Mouse (Mus musculus) liver, embryonic 14.5 days (tissue): Measurements from ENCODE around the gene Cep68. TPM values are rescaled to one million over a fixed set of nuclear protein-coding genes. Genes with fewer than 3 reads are reported as not detected.

ENCODE experiments used
- ATAC-seq: fragments of 200-750 bp; cut with Nextera tagmentation; 2 replicates; pipeline ENCODE4 v1.8.0; 2017; ENCODE audit warnings: moderate number of reproducible peaks, mild to moderate bottlenecking, moderate library complexity; ENCODE audit not compliant: insufficient read depth
- DNase-seq, 3 experiments: peaks; one replicate each; pipeline ENCODE4 v3.0.0-alpha.2; 2012 to 2013; ENCODE audit warnings: low read depth in 3 of 3, low spot score in 3 of 3
- H3K27ac ChIP-seq: fragments of 300-500 bp; sonication (generic); 2 replicates; pipeline ENCODE4 v1.5.1; 2014; ENCODE audit warnings: moderate library complexity, mild to moderate bottlenecking, control low read depth, inconsistent platforms
- H3K27me3 ChIP-seq: fragments of 300-500 bp; sonication (generic); 2 replicates; pipeline ENCODE4 v1.6.1; 2014; ENCODE audit warnings: mild to moderate bottlenecking, low read length, moderate library complexity; ENCODE audit not compliant: control insufficient read depth, insufficient read depth
- H3K36me3 ChIP-seq: fragments of 300-500 bp; sonication (generic); replicated peaks from 2 replicates; pipeline ENCODE4 v1.6.1; 2014; ENCODE audit warnings: low read depth; ENCODE audit not compliant: control insufficient read depth, insufficient read depth
- H3K4me1 ChIP-seq, 2 experiments: fragments of 200-500 bp in 1 of 2; fragments of 300-500 bp in 1 of 2; sonication (generic) in 1 of 2; replicated peaks; 2 replicates each; pipeline ENCODE4 v1.6.1; 2012 to 2014; ENCODE audit warnings: antibody characterized with exemption in 1 of 2, inconsistent platforms in 1 of 2, low read length in 1 of 2; ENCODE audit not compliant: control insufficient read depth in 2 of 2, insufficient read depth in 2 of 2
- H3K4me2 ChIP-seq: fragments of 300-500 bp; sonication (generic); 2 replicates; pipeline ENCODE4 v1.6.1; 2014; ENCODE audit warnings: low read depth, mild to moderate bottlenecking, control low read depth, moderate library complexity
- H3K4me3 ChIP-seq, 2 experiments: fragments of 200-500 bp in 1 of 2; fragments of 300-500 bp in 1 of 2; sonication (generic) in 1 of 2; 2 replicates each; pipeline ENCODE4 v1.5.1; 2012 to 2014; ENCODE audit warnings: low read depth in 2 of 2, low read length in 2 of 2, mild to moderate bottlenecking in 2 of 2, control low read depth in 1 of 2, inconsistent platforms in 1 of 2, moderate library complexity in 1 of 2; ENCODE audit not compliant: insufficient read depth in 1 of 2
- H3K9ac ChIP-seq: fragments of 300-500 bp; sonication (generic); replicated peaks from 2 replicates; pipeline ENCODE4 v1.6.1; 2014; ENCODE audit warnings: mild to moderate bottlenecking, control low read depth, moderate library complexity
- H3K9me3 ChIP-seq: fragments of 300-500 bp; sonication (generic); 2 replicates; pipeline ENCODE4 v1.6.1; 2016; ENCODE audit warnings: low read length, mixed read lengths; ENCODE audit not compliant: control insufficient read depth
- CTCF ChIP-seq: IDR thresholded peaks from 2 replicates; pipeline ENCODE4 v1.5.1; 2016; ENCODE audit warnings: antibody characterized with exemption, low read depth, control low read depth
- EP300 ChIP-seq: IDR thresholded peaks from 2 replicates; pipeline ENCODE4 v1.6.1; 2016; ENCODE audit warnings: antibody characterized with exemption, low read depth
- WGBS: fragments of 180-500 bp; shearing (Covaris S2); extraction: QIAGEN DNeasy Blood & Tissue Kit; methylation state at CpG from one replicate; pipeline ENCODE4 v1.1.7; 2014; ENCODE audit not compliant: insufficient replicate concordance; 5-methylcytosine and 5-hydroxymethylcytosine counted together
- polyA plus RNA-seq, 2 experiments: library from polyadenylated mRNA; depleted of rRNA in 1 of 2; stranded (reverse) in 1 of 2; unstranded in 1 of 2; fragments of >200 nt; fragmentation: Nextera tagmentation in 1 of 2; extraction: Ambion mirVana in 1 of 2; gene quantifications; 2 replicates each; pipeline versions ENCODE4 v1.2.1 to v1.2.3; 2012 to 2014

The Cep68 gene
- polyA plus RNA-seq (2012; rRNA removed) (4.5 TPM in 2 replicates), polyA plus RNA-seq (2014; fragmentation: Nextera tagmentation; extraction: Ambion mirVana) (4.8 and 5.7 TPM in 2 replicates)

- Histone ChIP-seq H3K4me1 (peaks cover 5 to 10% of the 10 kb centered on the region in 2 experiments), H3K9me3 (no peaks in the 10 kb centered on the region), H3K36me3 (no peaks in the 10 kb centered on the region), H3K4me3 (peak within 1 kb of the TSS; percentile 82 to 93), H3K4me2 (peak within 1 kb of the TSS; percentile 100), H3K27me3 (no peaks in the 10 kb centered on the region), H3K27ac (peak within 1 kb of the TSS; percentile 28; the same call in 1 of the 2 replicates), H3K9ac (peak within 1 kb of the TSS; percentile 87)
- DNase-seq (peak; percentile 91 to 93 (median 93)), ATAC-seq (peak; percentile 98)
- peak; percentile 15; the same call in 1 of the 2 replicates for TF ChIP-seq CTCF
- no peak for TF ChIP-seq EP300
- WGBS: under 1% methylated on average over 57 of the region's 59 CpGs
These were observed at the start of gene Cep68 for GRCm38 (mm10) chr11:20249296-20250110. Gene Cep68 (minus strand): TSS chr11:20249429.

DNA sequence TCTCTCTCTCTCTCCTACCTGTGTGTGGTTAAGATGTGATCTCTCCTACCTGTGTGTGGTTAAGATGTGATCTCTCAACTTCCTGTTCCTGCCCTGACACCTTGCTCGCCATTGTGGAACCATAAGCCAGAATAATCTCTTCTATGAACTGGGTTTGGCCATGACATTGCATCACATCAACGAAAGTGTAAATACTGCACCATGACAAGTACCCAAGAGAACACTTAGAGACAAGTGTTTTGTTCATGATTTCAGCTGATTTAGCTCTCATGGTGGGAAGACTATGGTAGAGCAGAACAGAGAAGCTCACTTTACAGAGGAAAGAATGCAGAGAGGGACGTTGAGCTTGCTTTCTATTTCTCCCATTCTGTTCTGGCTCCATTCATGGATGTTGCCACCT lies 35.2 kb upstream of the Cep68 start:
- no peaks in the 10 kb centered on the region for H3K27me3 ChIP-seq

GRCm38 (mm10) chr11:20282601-20283219 lies 33.5 kb upstream of the Cep68 start:
- H3K4me2 ChIP-seq: no peak overlapping the region
- ATAC-seq: no peak
- WGBS: 47% methylated on average over 2 of the region's 2 CpGs
- H3K27ac ChIP-seq: no peak overlapping the region
- no peak overlapping the region for H3K4me3 ChIP-seq
- H3K9me3 ChIP-seq: no peaks in the 10 kb centered on the region
- TF ChIP-seq EP300: no peak
- no peak for TF ChIP-seq CTCF
- no peaks in the 10 kb centered on the region for H3K36me3 ChIP-seq
- H3K9ac ChIP-seq: no peak overlapping the region
- no peak for DNase-seq
- H3K4me1 ChIP-seq: peaks cover 0 to 3% of the 10 kb centered on the region in 2 experiments; a peak in 1 of 4 replicates
- H3K27me3 ChIP-seq: no peaks in the 10 kb centered on the region

More for the DNA sequence above, 35.2 kb upstream of the Cep68 start:
- no peaks in the 10 kb centered on the region for H3K36me3 ChIP-seq
- H3K27ac ChIP-seq: no peak overlapping the region
- H3K9me3 ChIP-seq: no peaks in the 10 kb centered on the region
- 49% methylated on average over 3 of the region's 3 CpGs for WGBS
- H3K9ac ChIP-seq: no peak overlapping the region
- no peak for DNase-seq
- TF ChIP-seq CTCF: no peak
- no peak for TF ChIP-seq EP300
- peaks cover 0 to 1% of the 10 kb centered on the region in 2 experiments; a peak in 1 of 4 replicates for H3K4me1 ChIP-seq
- H3K4me2 ChIP-seq: no peak overlapping the region
- no peak overlapping the region for H3K4me3 ChIP-seq
- ATAC-seq: no peak

- TF ChIP-seq EP300: no peak
- no peak for TF ChIP-seq CTCF
- ATAC-seq (no peak), DNase-seq (no peak)
- no peak overlapping the region for H3K9ac ChIP-seq
- H3K36me3 ChIP-seq: no peaks in the 10 kb centered on the region
- no peaks in the 10 kb centered on the region for H3K27me3 ChIP-seq
- no peak overlapping the region for H3K4me3 ChIP-seq
- no peak overlapping the region for H3K27ac ChIP-seq
- H3K4me2 ChIP-seq: no peak overlapping the region
- H3K9me3 ChIP-seq: no peaks in the 10 kb centered on the region
- H3K4me1 ChIP-seq: peaks cover 0 to 3% of the 10 kb centered on the region in 2 experiments; a peak in 1 of 4 replicates
- 47% methylated on average over 5 of the region's 5 CpGs for WGBS
These were observed 31.8 kb upstream of the Cep68 start for GRCm38 (mm10) chr11:20280982-20281381.

GRCm38 (mm10) chr11:20278702-20279101 lies 29.5 kb upstream of the Cep68 start:
- DNase-seq: no peak
- Histone ChIP-seq H3K4me1 (peaks cover 0 to 3% of the 10 kb centered on the region in 2 experiments; a peak in 1 of 4 replicates), H3K36me3 (no peaks in the 10 kb centered on the region), H3K4me2 (no peak overlapping the region), H3K27ac (no peak overlapping the region), H3K9me3 (no peaks in the 10 kb centered on the region), H3K4me3 (no peak overlapping the region), H3K27me3 (no peaks in the 10 kb centered on the region), H3K9ac (no peak overlapping the region)
- ATAC-seq: no peak
- no peak for TF ChIP-seq CTCF
- TF ChIP-seq EP300: no peak
- 28% methylated on average over 5 of the region's 5 CpGs for WGBS
